Mouse (Mus musculus): ENCODE measurements around the gene Slc30a5. TPM values are rescaled to one million over a fixed set of nuclear protein-coding genes. Genes with fewer than 3 reads are reported as not detected.

Gene Slc30a5
- polyA plus RNA-seq, 1 experiment from 2014 or later: 58.4 TPM

- H3K9me3 ChIP-seq (ENCODE audit: control insufficient read depth, low read depth, low read length): no peaks in the 10 kb centered on the region
- H3K27me3 ChIP-seq (ENCODE audit: control insufficient read depth, insufficient read depth, low read length): no peaks in the 10 kb centered on the region
- peak overlapping the region; percentile 23; the same call in 1 of the 2 replicates for H3K27ac ChIP-seq (ENCODE audit: low read length)
- 11% methylated on average over 8 of the region's 8 CpGs for WGBS
- 0 out of 2 replicates have a peak, but pooled peaks cover 3% of the 10 kb centered on the region for H3K4me1 ChIP-seq (ENCODE audit: control insufficient read depth, insufficient read depth, low read length)
- no peak for ATAC-seq (ENCODE audit: insufficient number of reproducible peaks, insufficient read depth, low FRiP score, low read depth)
- H3K4me2 ChIP-seq (replicated peaks; ENCODE audit: low read depth, low read length): peak overlapping the region; percentile 71
- peak overlapping the region; percentile 75 for H3K4me3 ChIP-seq (ENCODE audit: low read depth, low read length)
- H3K9ac ChIP-seq (replicated peaks; ENCODE audit: low read depth, low read length): 0 out of 2 replicates have a peak overlapping the region, but pooled peaks have one; percentile 18
- H3K36me3 ChIP-seq (ENCODE audit: control insufficient read depth, insufficient read depth, low read length): peaks cover 9% of the 10 kb centered on the region
Observed at GRCm38 (mm10) chr13:100776056-100776419, 57.2 kb downstream of the Slc30a5 start.

- H3K27ac ChIP-seq (ENCODE audit: low read length): peak within 1 kb of the TSS; percentile 23; the same call in 1 of the 2 replicates
- WGBS: under 1% methylated on average over 46 of the region's 46 CpGs
- no peaks in the 10 kb centered on the region for H3K9me3 ChIP-seq (ENCODE audit: control insufficient read depth, low read depth, low read length)
- peak within 1 kb of the TSS; percentile 75 for H3K4me3 ChIP-seq (ENCODE audit: low read depth, low read length)
- 0 out of 2 replicates have a peak, but pooled peaks cover 3% of the 10 kb centered on the region for H3K4me1 ChIP-seq (ENCODE audit: control insufficient read depth, insufficient read depth, low read length)
- H3K9ac ChIP-seq (replicated peaks; ENCODE audit: low read depth, low read length): peak within 1 kb of the TSS; percentile 58
- H3K36me3 ChIP-seq (ENCODE audit: control insufficient read depth, insufficient read depth, low read length): peaks cover 13% of the 10 kb centered on the region
- no peaks in the 10 kb centered on the region for H3K27me3 ChIP-seq (ENCODE audit: control insufficient read depth, insufficient read depth, low read length)
- H3K4me2 ChIP-seq (replicated peaks; ENCODE audit: low read depth, low read length): peak within 1 kb of the TSS; percentile 71
- ATAC-seq (ENCODE audit: insufficient number of reproducible peaks, insufficient read depth, low FRiP score, low read depth): peak; percentile 89
Observed at GRCm38 (mm10) chr13:100775252-100776055, 57.8 kb downstream of the Slc30a5 start, which contains the start of gene Cenph. TSS of gene Cenph (minus strand) at chr13:100775899.

- Histone ChIP-seq H3K4me3 (ENCODE audit: low read depth, low read length) (peak overlapping the region; percentile 75), H3K4me1 (ENCODE audit: control insufficient read depth, insufficient read depth, low read length) (0 out of 2 replicates have a peak, but pooled peaks cover 3% of the 10 kb centered on the region), H3K27me3 (ENCODE audit: control insufficient read depth, insufficient read depth, low read length) (no peaks in the 10 kb centered on the region), H3K9ac (replicated peaks; ENCODE audit: low read depth, low read length) (peak overlapping the region; percentile 58; the same call in 1 of the 2 replicates), H3K4me2 (replicated peaks; ENCODE audit: low read depth, low read length) (peak overlapping the region; percentile 71), H3K36me3 (ENCODE audit: control insufficient read depth, insufficient read depth, low read length) (peaks cover 13% of the 10 kb centered on the region), H3K27ac (ENCODE audit: low read length) (no peak overlapping the region), H3K9me3 (ENCODE audit: control insufficient read depth, low read depth, low read length) (no peaks in the 10 kb centered on the region)
- no peak for ATAC-seq (ENCODE audit: insufficient number of reproducible peaks, insufficient read depth, low FRiP score, low read depth)
Observed at GRCm38 (mm10) chr13:100774704-100775103, 58.5 kb downstream of the Slc30a5 start.

- peaks cover 10% of the 10 kb centered on the region; the same call in 1 of the 2 replicates for H3K36me3 ChIP-seq (ENCODE audit: control insufficient read depth, insufficient read depth, low read length)
- no peak overlapping the region for H3K4me3 ChIP-seq (ENCODE audit: low read depth, low read length)
- no peaks in the 10 kb centered on the region for H3K27me3 ChIP-seq (ENCODE audit: control insufficient read depth, insufficient read depth, low read length)
- ATAC-seq (ENCODE audit: insufficient number of reproducible peaks, insufficient read depth, low FRiP score, low read depth): no peak
- 86% methylated on average over 2 of the region's 2 CpGs for WGBS
- H3K4me2 ChIP-seq (replicated peaks; ENCODE audit: low read depth, low read length): no peak overlapping the region
- H3K27ac ChIP-seq (ENCODE audit: low read length): no peak overlapping the region
- no peaks in the 10 kb centered on the region for H3K9me3 ChIP-seq (ENCODE audit: control insufficient read depth, low read depth, low read length)
- no peaks in the 10 kb centered on the region for H3K4me1 ChIP-seq (ENCODE audit: control insufficient read depth, insufficient read depth, low read length)
- no peak overlapping the region for H3K9ac ChIP-seq (replicated peaks; ENCODE audit: low read depth, low read length)
Observed at GRCm38 (mm10) chr13:100755329-100755728, 77.9 kb downstream of the Slc30a5 start.

GRCm38 (mm10) chr13:100754186-100754585 is 79.0 kb downstream of the Slc30a5 start:
- Histone ChIP-seq H3K4me2 (replicated peaks; ENCODE audit: low read depth, low read length) (no peak overlapping the region), H3K36me3 (ENCODE audit: control insufficient read depth, insufficient read depth, low read length) (no peaks in the 10 kb centered on the region), H3K9me3 (ENCODE audit: control insufficient read depth, low read depth, low read length) (no peaks in the 10 kb centered on the region), H3K27me3 (ENCODE audit: control insufficient read depth, insufficient read depth, low read length) (no peaks in the 10 kb centered on the region), H3K4me3 (ENCODE audit: low read depth, low read length) (no peak overlapping the region), H3K9ac (replicated peaks; ENCODE audit: low read depth, low read length) (no peak overlapping the region), H3K27ac (ENCODE audit: low read length) (no peak overlapping the region), H3K4me1 (ENCODE audit: control insufficient read depth, insufficient read depth, low read length) (no peaks in the 10 kb centered on the region)
- ATAC-seq (ENCODE audit: insufficient number of reproducible peaks, insufficient read depth, low FRiP score, low read depth): no peak
- WGBS: 65% methylated on average over 4 of the region's 4 CpGs

GRCm38 (mm10) chr13:100753011-100753410 is 80.2 kb downstream of the Slc30a5 start:
- Histone ChIP-seq H3K4me2 (replicated peaks; ENCODE audit: low read depth, low read length) (no peak overlapping the region), H3K27ac (ENCODE audit: low read length) (no peak overlapping the region), H3K27me3 (ENCODE audit: control insufficient read depth, insufficient read depth, low read length) (no peaks in the 10 kb centered on the region), H3K9me3 (ENCODE audit: control insufficient read depth, low read depth, low read length) (no peaks in the 10 kb centered on the region), H3K4me3 (ENCODE audit: low read depth, low read length) (no peak overlapping the region), H3K9ac (replicated peaks; ENCODE audit: low read depth, low read length) (no peak overlapping the region), H3K36me3 (ENCODE audit: control insufficient read depth, insufficient read depth, low read length) (no peaks in the 10 kb centered on the region), H3K4me1 (ENCODE audit: control insufficient read depth, insufficient read depth, low read length) (no peaks in the 10 kb centered on the region)
- 80% methylated on average over 6 of the region's 6 CpGs for WGBS
- ATAC-seq (ENCODE audit: insufficient number of reproducible peaks, insufficient read depth, low FRiP score, low read depth): no peak

Other genes starting within 250 kb of the Slc30a5 start
- 16.8 and 20.8 TPM in 2 replicates for gene Marveld2, start 216.5 kb downstream of the Slc30a5 start, polyA plus RNA-seq (2014; fragmentation: Nextera tagmentation; extraction: Ambion mirVana)
- gene Ak6, start 182.4 kb downstream of the Slc30a5 start, polyA plus RNA-seq (2014; fragmentation: Nextera tagmentation; extraction: Ambion mirVana): 263 and 284 TPM in 2 replicates
- 21.1 and 22.2 TPM in 2 replicates for gene Rad17, start 182.4 kb downstream of the Slc30a5 start, polyA plus RNA-seq (2014; fragmentation: Nextera tagmentation; extraction: Ambion mirVana)
- 10.7 and 11.6 TPM in 2 replicates for gene Taf9, start 181.8 kb downstream of the Slc30a5 start, polyA plus RNA-seq (2014; fragmentation: Nextera tagmentation; extraction: Ambion mirVana)
- gene Ccdc125, start 163.7 kb downstream of the Slc30a5 start, polyA plus RNA-seq (2014; fragmentation: Nextera tagmentation; extraction: Ambion mirVana): 7.6 and 11.0 TPM in 2 replicates
- 88.4 and 89.0 TPM in 2 replicates for gene Cdk7, start 102.5 kb downstream of the Slc30a5 start, polyA plus RNA-seq (2014; fragmentation: Nextera tagmentation; extraction: Ambion mirVana)
- 171 and 175 TPM in 2 replicates for gene Mrps36, start 88.8 kb downstream of the Slc30a5 start, polyA plus RNA-seq (2014; fragmentation: Nextera tagmentation; extraction: Ambion mirVana)
- 36.5 and 38.9 TPM in 2 replicates for gene Cenph, start 57.5 kb downstream of the Slc30a5 start, polyA plus RNA-seq (2014; fragmentation: Nextera tagmentation; extraction: Ambion mirVana)
- 221 and 246 TPM in 2 replicates for gene Ccnb1, start 46.9 kb downstream of the Slc30a5 start, polyA plus RNA-seq (2014; fragmentation: Nextera tagmentation; extraction: Ambion mirVana)

Data from stomach, embryonic 14.5 days (tissue).